Mouse (Mus musculus) ES-E14 (cell line): ENCODE measurements around the gene Cdhr4. TPM values are rescaled to one million over a fixed set of nuclear protein-coding genes. Genes with fewer than 3 reads are reported as not detected.

Source experiments
- DNase-seq: peaks from one replicate; pipeline ENCODE4 v3.0.0-alpha.2; 2013; ENCODE audit warnings: low read depth, low spot score
- H3K27ac ChIP-seq: 2 replicates; pipeline ENCODE4 v1.5.1; 2012; ENCODE audit warnings: low read depth, mild to moderate bottlenecking, low read length, moderate library complexity, mixed read lengths; ENCODE audit not compliant: poor library complexity, insufficient read depth, severe bottlenecking
- H3K36me3 ChIP-seq: 2 replicates; pipeline ENCODE4 v1.6.1; 2012; ENCODE audit warnings: mild to moderate bottlenecking, low read length, moderate library complexity, mixed read lengths; ENCODE audit not compliant: control insufficient read depth, poor library complexity, insufficient read depth, severe bottlenecking
- H3K4me1 ChIP-seq, 2 experiments: fragments of 150-350 bp in 1 of 2; sonication (generic) in 1 of 2; 2 replicates each; pipeline ENCODE4 v1.6.1; 2012; ENCODE audit warnings: low read length in 2 of 2, mild to moderate bottlenecking in 1 of 2, mixed read lengths in 1 of 2; ENCODE audit not compliant: control insufficient read depth in 2 of 2, insufficient read depth in 2 of 2, poor library complexity in 1 of 2
- H3K4me3 ChIP-seq, 2 experiments: fragments of 150-350 bp in 1 of 2; sonication (generic) in 1 of 2; 2 replicates each; pipeline ENCODE4 v1.5.1; 2012; ENCODE audit warnings: low read length in 2 of 2, low read depth in 1 of 2, mild to moderate bottlenecking in 1 of 2, mixed read lengths in 1 of 2; ENCODE audit not compliant: insufficient read depth in 1 of 2, poor library complexity in 1 of 2, severe bottlenecking in 1 of 2
- H3K9ac ChIP-seq: 2 replicates; pipeline ENCODE4 v1.6.1; 2012; ENCODE audit warnings: low read depth, mild to moderate bottlenecking, low read length, mixed read lengths; ENCODE audit not compliant: poor library complexity, insufficient read depth, severe bottlenecking
- H3K9me3 ChIP-seq: fragments of 150-350 bp; sonication (generic); 2 replicates; pipeline ENCODE4 v1.6.1; 2012; ENCODE audit warnings: low read depth, mild to moderate bottlenecking, low read length; ENCODE audit not compliant: control insufficient read depth, insufficient read depth
- CHD2 ChIP-seq: IDR thresholded peaks from 2 replicates; pipeline ENCODE4 v1.6.1; 2014; ENCODE audit warnings: mild to moderate bottlenecking, low read depth, low read length, inconsistent platforms
- HCFC1 ChIP-seq: IDR thresholded peaks from 2 replicates; pipeline ENCODE4 v1.6.1; 2012; ENCODE audit warnings: low read length, inconsistent platforms, borderline replicate concordance; ENCODE audit not compliant: insufficient read depth
- MAFK ChIP-seq: IDR thresholded peaks from 2 replicates; pipeline ENCODE4 v1.6.1; 2014; ENCODE audit warnings: mild to moderate bottlenecking, low read depth, low read length, inconsistent platforms; ENCODE audit not compliant: insufficient read depth
- ZC3H11A ChIP-seq: IDR thresholded peaks from 2 replicates; pipeline ENCODE4 v1.6.1; 2012; ENCODE audit warnings: low read depth, mild to moderate bottlenecking, inconsistent platforms, low read length, borderline replicate concordance
- ZNF384 ChIP-seq: IDR thresholded peaks from 2 replicates; pipeline ENCODE4 v1.6.1; 2012; ENCODE audit warnings: low read depth, low read length, inconsistent platforms
- in situ Hi-C, 2 experiments: fragments of 600-800 bp; cut with MboI; formaldehyde crosslinking; loops; one replicate each; pipeline ENCODE4 v1.15.1; 2025; ENCODE audit warnings: low sequenced_read_pairs in 2 of 2, inconsistent platforms in 1 of 2; ENCODE audit not compliant: unreplicated experiment in 2 of 2
- total RNA-seq: library from RNA; depleted of rRNA; stranded (reverse); fragments of 300-350 nt; gene quantifications from 2 replicates; pipeline ENCODE4 v1.2.3, GENCODE M21; 2012

Gene Cdhr4
- total RNA-seq, 1 experiment: 1.2 TPM

DNA sequence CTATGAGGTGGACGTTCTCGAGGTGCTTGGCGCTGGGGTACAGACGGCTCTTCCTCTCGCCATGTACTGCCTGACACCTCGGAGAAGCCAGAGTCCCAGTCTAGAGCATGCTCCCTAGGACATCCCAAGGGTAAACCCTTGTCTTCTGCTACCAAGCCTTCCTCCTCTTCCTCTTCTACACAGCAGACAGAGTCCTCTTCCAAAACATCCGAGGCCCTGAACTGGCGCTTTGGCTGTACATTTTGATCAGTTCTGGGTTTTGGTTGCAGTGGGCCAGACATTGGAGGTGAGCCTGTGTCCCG lies 7.6 kb upstream of the Cdhr4 start:
- peak overlapping the region; percentile 19; the same call in 1 of the 2 replicates for H3K9ac ChIP-seq
- H3K4me1 ChIP-seq: peaks cover 2 to 15% of the 10 kb centered on the region in 2 experiments; a peak in 2 of 4 replicates
- H3K9me3 ChIP-seq: no peaks in the 10 kb centered on the region
- in situ Hi-C loops: no loop called here
- H3K36me3 ChIP-seq: no peaks in the 10 kb centered on the region
- peak overlapping the region in 1 of 2 experiments; percentile 98; a peak in 2 of 4 replicates for H3K4me3 ChIP-seq
- TF ChIP-seq MAFK (no peak), CHD2 (no peak), ZC3H11A (no peak), HCFC1 (no peak), ZNF384 (no peak)
- no peak for DNase-seq
- no peak overlapping the region for H3K27ac ChIP-seq

GRCm38 (mm10) chr9:107985131-107986119 lies 6.9 kb upstream of the Cdhr4 start, which contains the start of gene Inka1:
TSS of gene Inka1 (minus strand) at chr9:107985879.
- H3K4me3 ChIP-seq: peak within 1 kb of the TSS; percentile 72 to 98
- peaks cover 2 to 15% of the 10 kb centered on the region in 2 experiments; a peak in 2 of 4 replicates for H3K4me1 ChIP-seq
- DNase-seq: peak; percentile 63
- in situ Hi-C loops: no loop called here
- no peak for TF ChIP-seq ZNF384
- TF ChIP-seq MAFK: no peak
- no peak for TF ChIP-seq ZC3H11A
- TF ChIP-seq CHD2: no peak
- TF ChIP-seq HCFC1: no peak
- no peaks in the 10 kb centered on the region for H3K9me3 ChIP-seq
- H3K27ac ChIP-seq: no peak within 1 kb of the TSS
- H3K9ac ChIP-seq: peak within 1 kb of the TSS; percentile 46; the same call in 1 of the 2 replicates
- no peaks in the 10 kb centered on the region for H3K36me3 ChIP-seq

DNA sequence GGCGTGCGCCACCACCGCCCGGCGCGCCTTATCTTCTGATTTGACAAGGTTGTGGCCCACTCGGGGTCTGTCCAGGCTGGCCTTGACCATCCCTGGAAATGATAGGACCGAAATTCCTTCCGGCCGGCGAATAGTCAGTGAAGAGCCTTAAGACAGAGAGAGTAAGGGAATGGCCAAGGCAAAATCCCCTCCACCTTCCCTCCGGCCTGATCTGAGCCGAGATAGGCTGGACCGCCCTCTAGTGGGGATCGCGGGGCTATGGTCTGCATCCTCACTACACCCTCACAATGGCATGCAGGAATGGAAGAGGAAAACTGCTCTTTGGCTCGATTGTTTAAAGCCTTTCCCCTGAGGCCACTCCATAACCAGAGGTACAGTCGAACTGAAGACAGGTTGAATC lies 5.9 kb upstream of the Cdhr4 start:
- peak overlapping the region; percentile 29; the same call in 1 of the 2 replicates for H3K9ac ChIP-seq
- no peaks in the 10 kb centered on the region for H3K9me3 ChIP-seq
- DNase-seq: peak; percentile 82
- H3K36me3 ChIP-seq: no peaks in the 10 kb centered on the region
- in situ Hi-C loops: no loop called here
- TF ChIP-seq CHD2 (no peak), HCFC1 (no peak), ZNF384 (no peak), MAFK (no peak), ZC3H11A (no peak)
- peaks cover 2 to 15% of the 10 kb centered on the region in 2 experiments; a peak in 2 of 4 replicates for H3K4me1 ChIP-seq
- peak overlapping the region; percentile 72 to 98 for H3K4me3 ChIP-seq
- no peak overlapping the region for H3K27ac ChIP-seq

GRCm38 (mm10) chr9:107987950-107988349 lies 4.3 kb upstream of the Cdhr4 start:
- H3K9ac ChIP-seq: no peak overlapping the region
- H3K4me3 ChIP-seq: no peak overlapping the region
- H3K9me3 ChIP-seq: no peaks in the 10 kb centered on the region
- in situ Hi-C loops: no loop called here
- H3K4me1 ChIP-seq: peaks cover 2 to 15% of the 10 kb centered on the region in 2 experiments; a peak in 2 of 4 replicates
- H3K27ac ChIP-seq: no peak overlapping the region
- no peak for DNase-seq
- TF ChIP-seq ZC3H11A: no peak
- TF ChIP-seq MAFK: peak; percentile 41; the same call in 1 of the 2 replicates
- H3K36me3 ChIP-seq: no peaks in the 10 kb centered on the region
